Mouse (Mus musculus): ENCODE data around the gene Phf11c.
"Not testable (repeated sequence)": the region's sequence is repeated elsewhere in the genome, so short reads cannot be mapped to it uniquely, and the experiment has no call there.

The Phf11c gene

DNA sequence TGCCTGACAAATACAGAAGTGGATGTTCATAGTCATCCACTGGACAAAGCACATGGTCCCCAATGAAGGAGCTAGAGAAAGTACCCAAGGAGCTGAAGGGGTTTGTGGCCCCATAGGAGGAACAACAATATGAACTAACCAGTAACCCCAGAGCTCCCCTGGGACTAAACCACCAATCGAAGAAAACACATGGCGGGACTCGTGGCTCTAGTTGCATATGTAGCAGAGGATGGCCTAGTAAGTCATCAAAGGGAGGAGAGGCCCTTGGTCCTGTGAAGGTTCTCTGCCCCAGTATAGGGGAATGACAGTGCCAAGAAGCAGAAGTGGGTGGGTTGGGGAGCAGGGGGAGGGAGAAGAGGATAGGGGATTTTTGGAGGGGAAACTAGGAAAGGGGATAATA is 59.1 kb downstream of the Phf11c start:
- DNase-seq (ENCODE audit: extremely low read depth, insufficient read length, low spot score) = not testable (repeated sequence)
